Mouse (Mus musculus) frontal cortex, adult 2 months (tissue): Measurements from ENCODE around the gene Phactr4. TPM values are rescaled to one million over a fixed set of nuclear protein-coding genes. Genes with fewer than 3 reads are reported as not detected.

Experiments
- DNase-seq, 2 experiments: peaks; one replicate each; pipeline ENCODE4 v3.0.0; 2022; ENCODE audit warnings: low spot score in 1 of 2; ENCODE audit errors: extremely low spot score in 1 of 2
- polyA plus RNA-seq: library from polyadenylated mRNA; depleted of rRNA; stranded (reverse); fragments of >200 nt; gene quantifications from 2 replicates; pipeline ENCODE4 v1.2.3, GENCODE M21; 2012; rRNA removed

Gene Phactr4
- 6.3 and 7.2 TPM in 2 replicates for polyA plus RNA-seq

DNA sequence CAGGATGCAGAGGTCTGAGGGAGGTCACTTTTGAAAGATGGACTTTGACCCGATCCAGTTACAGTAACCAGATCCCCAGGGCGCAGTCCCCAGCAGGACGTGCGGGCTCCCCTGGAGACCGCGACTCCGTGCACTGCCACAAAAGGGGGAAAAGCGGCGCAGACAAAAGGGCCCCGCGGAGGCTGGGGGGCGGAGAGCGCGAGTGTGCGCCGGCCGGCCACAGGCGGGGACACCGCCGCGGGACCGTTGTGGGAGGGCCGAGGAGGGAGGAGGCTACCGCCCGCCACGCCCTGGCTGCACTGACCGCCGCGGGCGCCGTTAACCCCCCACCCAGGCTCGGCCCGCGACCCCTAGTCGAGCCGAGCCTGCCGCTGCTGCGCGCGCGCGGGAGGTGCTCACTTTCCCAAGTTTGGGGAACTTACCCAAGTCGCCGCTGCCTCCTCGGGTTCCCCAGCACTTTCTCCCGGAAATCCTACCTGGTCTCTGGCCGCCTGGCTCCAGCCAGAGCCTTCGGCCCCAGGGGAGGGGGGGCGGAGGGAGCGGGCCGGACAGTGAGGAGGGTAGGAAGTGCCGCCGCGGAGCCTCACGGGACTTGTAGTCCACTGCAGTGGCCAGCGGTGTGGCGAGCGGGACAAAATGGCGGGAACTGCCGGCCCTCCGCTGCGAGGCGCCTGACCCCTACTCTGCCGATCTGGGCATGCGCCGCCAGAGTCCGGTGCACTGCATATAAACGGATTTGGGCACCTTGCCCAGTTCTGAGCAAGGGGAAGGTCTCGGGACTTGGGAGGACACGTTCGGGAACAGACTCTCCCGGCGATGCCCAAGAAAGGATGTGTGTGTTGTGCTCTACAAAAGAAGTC, at the start of gene Phactr4:
Gene Phactr4 (minus strand): TSS at position 567 of the 860 bp plus-strand sequence.
- DNase-seq = peak; percentile 85 to 89

DNA sequence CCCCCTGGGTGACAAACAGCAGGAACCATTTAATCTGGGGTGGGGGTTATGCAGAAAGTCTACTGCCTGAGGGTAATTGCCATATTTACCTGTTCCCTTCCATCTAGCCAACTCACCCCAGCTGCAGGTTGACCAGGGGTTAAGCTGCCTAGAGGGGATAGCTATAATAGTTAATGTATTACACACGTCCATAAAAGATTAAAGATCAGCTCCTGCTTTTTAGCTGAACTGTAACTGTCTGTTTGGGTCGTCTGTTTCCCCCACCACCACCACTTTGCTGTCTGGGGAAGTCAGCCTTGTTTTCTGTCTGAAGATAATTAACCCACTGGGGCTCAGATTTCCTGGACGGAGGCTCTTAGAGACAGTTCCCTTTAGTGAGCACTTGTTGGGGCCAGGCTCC, 47.6 kb upstream of the Phactr4 start:
- no peak for DNase-seq

DNA sequence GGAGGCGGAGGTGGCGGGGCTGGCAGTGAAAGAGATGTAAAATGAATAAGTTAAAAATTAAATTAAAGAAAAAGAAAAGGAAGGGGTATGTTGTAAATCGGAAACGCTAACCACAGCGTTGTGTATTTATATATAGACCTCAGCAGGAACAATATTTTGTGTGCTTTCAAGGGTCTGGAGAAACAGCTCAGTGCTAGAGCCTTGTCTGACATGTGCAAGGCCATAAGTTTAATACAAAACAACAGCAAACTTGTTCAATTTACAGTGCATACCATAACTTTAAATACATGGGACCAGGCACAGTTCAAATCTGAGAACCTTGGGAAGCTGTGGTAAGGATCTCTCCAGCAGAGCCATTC, 41.9 kb upstream of the Phactr4 start:
- DNase-seq = no peak

DNA sequence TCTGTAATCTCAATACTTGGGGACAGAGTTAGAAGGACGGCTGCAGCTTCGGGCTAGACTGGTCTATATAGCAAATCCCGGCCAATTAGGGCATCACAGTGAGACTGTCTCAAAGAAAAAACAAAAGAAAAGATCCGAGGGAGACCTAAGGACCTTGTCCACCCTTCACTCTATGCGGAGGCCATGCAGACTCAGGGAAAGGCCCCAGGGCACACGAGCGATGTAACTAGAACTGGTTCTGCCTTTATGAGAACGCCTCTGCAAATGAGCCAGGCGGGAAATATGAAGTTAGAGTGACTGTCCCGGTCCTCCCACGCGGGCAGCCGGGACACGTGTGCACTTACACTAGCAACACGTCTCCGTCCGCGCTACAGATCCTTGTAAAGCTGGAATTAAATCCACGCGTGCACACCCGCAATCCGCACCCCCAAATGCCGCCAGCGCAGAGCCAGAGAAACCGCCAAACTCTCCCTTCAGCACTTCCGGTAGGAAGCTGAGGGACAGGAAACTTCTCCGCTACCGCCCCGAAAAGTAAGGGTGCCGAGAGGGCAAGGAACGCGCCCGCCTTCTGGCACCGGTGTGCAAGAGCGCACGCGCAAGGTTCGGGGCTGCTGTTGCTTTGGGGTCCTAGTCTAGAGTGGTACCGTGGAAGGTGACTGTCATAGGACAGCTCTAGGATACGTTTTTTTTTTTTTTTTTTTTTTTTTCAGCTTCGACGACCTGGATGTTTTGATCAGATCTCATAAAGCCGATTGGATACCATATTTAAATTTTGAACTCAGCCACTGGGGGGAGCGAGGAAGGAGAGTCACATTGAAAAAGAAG, 41.4 kb upstream of the Phactr4 start, which contains the start of gene Med18:
Gene Med18 (minus strand): TSS at position 492 of the 825 bp plus-strand sequence.
- DNase-seq = peak; percentile 92 to 96

DNA sequence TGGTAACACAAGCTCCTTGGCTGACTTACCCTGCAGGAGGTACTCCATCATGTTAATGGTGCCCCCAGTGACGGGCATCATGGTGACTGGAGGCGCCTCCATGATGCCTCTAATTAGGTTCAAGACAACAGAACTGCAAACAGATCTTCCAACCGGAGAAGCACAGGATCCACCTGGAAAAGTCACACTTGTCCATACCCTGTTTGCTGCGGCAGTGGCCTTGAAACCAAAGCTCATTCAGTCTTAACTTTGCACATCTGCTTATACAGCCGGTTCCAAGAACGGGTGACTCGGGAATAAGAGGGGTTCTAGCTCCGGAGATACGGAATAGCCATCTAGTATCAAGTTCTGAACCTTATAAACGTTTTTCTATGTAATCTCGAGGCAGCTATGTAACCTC, 40.5 kb upstream of the Phactr4 start:
- no peak for DNase-seq

DNA sequence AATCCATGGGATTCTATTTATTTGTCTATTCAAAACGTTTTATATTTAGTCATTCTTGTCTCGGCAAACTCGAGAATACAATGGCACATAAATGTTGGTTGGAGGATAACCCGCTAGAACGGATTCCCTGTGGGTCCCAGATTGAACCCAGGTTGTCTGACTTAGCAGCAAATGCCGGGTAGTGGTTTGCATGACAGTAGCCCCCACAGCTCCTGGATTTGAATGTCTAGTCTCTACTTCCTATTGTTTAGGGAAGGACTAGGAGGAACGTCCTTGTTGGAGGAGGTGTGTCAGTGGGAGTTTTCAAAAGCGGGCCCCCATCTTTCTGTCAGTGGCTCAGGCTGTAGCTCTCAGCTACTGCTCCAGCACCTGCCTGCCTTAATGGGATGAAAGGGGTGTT, 37.9 kb upstream of the Phactr4 start:
- no peak for DNase-seq

DNA sequence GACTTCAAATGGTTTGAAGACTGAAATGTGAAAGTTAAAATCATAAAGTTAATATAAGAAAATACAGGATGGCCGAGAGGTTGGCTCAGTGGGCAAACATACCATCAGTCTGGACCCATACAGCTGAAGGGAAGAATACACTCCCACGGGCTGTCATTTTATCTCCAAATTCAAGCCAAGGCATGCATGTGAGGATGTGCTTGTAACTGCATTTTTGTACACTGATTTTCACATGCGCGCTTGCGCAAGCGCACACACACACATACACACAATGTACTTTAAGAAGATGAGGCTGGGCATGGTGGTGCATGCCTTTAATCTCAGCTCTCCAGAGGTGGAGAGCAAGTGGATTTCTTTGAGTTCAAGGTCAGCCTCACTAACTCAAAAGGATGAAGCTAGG, 33.3 kb upstream of the Phactr4 start:
- no peak for DNase-seq

DNA sequence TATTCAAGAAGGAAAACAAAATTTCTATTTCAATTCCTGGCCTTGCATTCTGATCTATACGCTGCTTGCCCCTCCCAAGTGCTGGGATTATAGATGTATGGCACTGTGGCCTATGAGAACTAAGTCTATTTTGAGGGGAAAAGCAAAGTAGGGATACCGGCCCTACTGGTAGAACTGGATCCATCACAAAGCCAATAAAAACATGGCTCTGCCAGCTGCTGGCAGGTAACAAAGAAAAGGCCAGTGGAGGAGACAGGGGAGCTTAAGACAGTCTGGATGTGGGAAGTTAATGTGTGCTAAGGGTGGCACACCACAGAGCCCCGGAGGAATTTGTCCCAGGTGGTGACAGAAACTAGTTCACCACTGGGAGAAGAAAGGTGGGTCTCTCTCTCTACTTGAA, 32.9 kb upstream of the Phactr4 start:
- no peak for DNase-seq

DNA sequence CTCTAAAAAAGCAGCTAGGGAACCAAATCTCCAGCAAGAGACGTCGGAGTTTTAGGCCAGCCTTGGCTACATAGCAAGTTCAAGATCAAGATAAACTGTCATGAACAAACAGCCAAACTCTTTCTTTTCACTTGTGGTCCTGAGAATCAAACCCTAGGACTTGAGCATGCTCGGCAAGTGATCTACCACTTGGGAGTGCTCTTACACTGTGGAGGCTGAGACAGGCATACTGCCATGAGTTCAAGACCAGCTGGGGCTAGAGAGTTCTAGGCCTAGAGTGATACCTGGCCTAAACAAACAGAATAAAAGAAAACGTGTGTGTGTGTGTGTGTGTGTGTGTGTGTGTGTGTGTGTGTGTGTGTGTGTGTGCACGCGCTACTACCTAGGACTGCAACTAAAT, 31.9 kb upstream of the Phactr4 start:
- no peak for DNase-seq

DNA sequence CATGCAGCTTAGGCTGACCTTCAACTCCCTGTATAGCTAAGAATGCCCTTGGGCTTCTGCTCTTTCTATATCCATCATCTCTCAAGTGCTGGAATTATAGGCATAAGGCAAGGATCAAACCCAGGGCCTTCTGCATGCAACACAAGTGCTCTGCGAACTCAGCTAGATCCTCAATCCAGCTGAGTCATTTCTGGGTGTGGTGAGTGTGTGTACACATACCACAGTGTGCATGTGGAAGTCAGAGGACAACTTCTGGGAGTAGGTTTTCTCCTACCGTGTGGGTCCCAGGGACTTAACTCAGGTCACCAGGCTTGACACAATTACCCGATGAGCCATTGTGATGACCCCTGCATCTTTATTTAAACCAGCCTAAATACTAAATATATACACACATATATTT, 27.5 kb upstream of the Phactr4 start:
- no peak for DNase-seq

DNA sequence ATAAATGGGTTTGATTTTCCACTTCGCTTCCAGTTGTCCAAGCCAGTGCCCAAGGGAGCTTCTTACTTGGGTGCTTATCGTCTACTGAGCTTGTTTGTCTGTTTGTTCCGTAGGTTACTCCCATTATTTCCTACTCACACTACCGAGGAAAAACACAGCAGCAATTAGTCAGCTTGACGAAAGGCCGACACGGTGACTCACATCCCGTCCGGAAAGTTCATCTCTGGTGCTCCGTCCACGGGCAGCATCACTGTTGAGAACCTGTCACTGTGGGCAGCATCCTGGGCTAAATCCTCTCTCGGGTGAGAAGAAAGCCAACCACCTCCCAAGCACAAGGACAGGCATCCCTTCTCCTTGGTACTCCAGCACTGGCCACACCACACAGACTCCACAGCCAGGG, 23.8 kb upstream of the Phactr4 start:
- DNase-seq = no peak

DNA sequence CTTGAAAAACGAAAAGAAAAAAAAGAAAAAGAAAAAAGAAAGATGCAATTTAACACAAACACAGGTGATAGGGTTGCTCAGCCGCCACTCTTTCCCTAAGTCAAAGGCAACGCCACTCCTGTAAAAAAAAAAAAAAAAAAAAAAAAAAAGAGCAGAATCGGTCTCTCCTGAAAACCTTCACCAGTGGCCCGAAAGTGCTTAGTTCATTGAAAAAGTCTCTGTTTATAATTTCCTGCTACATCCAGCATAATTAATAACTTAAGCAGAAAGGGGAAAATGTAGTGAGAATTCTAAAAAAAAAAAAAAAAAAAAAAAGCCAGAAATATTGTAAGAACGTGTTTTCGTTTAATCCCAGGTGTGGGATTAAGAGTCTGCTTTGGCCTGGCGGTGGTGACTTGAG, 22.2 kb upstream of the Phactr4 start:
- no peak for DNase-seq

DNA sequence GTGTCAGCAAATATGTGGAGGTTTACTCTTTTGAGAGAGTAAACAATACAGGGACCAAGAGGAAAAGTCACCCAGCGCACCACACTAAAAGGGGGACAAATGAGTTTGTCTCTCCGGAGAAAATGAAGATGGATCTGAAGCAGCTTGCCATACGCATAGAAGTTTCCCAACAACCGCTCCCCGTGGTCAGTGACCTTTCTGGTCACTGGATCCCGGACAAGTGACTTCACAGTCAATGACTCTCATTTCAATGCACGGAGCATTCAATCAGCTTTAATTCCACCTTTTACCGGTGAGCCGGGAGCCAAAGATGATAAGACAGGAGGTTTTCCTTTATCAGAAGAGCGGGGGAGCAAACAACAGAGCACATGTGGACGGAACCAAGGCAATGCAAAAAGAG, 15.6 kb upstream of the Phactr4 start:
- DNase-seq = no peak

DNA sequence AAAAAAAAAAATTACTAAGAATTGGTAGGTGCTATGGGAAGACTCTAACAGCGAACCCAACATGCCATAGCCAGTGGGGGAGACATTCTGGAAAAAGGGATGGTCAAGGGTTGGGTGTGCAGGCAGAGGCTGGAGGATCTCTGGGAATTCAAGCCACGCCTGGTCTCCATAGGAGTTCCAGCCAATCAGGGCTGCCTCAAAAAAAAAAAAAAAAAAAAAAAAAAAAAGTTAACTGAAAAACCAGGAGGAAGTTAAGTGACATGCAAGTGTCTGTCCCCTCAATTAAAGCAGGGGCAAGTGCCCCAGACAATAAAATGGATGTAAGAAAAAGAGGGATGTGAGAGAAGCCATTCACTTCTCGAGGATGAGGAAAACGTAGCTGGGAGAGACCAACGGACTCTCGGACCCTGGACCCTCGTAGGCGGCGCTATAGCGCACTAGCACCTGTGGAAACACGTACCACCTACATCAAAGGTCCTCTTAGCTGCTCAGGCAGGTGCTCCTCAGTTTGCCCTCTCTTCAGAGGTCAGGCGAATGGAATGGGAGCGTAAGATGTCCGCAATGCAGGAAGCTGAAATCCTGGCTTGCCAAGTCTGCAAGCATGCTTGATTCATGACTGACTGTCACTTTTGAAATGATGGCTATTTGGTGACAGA, 10.6 kb upstream of the Phactr4 start:
- no peak for DNase-seq

DNA sequence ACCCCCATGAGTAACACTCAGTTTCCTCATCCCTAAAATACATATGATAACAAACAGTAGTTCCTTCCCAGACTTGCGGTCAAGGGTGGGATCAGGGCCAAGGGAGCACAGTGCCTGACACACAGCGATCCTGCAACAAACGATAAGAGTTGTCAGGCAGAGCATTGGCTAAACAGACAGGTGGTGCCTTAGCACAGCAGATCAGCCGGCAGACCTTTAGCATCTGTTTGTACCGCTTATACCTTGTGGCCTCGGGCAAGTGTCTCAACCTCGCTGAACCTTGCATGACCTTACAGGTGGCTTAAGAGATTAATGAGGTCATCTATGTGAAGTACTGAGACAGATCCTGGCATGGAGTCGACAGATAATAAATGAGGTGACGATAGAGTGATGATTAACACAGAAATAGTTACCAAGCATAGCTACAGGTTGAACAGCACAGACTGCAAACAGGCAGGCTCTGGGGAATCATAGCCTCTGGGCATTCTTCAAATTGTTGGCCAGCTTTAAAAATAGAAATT, 5.8 kb upstream of the Phactr4 start:
- no peak for DNase-seq

DNA sequence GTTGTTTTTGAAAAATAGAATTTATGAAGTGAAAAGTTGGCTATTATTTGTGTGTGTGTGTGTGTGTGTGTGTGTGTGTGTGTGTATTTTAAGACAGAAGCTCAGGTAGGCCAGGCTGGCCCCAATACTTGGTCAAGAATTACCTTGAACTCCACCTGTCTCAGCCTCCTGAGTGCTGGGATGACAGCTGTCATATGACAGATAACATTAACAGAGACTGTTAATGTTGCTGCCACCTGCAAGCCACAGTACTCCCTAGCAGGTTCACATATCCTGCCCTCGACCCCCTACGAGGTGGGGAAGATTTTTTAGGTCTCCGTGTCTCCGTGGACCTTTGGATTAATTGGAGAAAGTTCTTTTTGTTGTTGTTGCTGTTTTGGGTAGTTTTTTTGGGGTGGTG, 5.2 kb upstream of the Phactr4 start:
- no peak for DNase-seq

DNA sequence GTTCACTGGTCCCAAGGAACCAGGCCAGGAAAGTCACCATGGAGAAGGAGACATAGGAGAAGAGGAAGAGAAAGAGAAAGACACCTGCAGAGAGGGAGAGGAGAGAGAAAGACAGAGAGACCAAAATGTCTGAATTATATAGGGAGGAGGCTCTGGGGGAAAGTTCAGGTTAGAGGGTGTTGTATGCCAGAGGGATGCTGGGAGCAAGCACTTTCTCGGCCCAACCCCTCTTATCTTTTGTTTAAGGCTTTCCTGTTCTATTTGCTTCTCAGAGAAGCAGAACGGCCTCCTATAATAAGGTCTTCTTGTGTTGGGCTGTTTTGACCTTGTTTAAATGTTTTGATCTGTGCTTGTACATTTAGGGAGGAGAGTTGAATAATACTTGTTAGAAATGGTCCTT, 3.7 kb upstream of the Phactr4 start:
- DNase-seq = no peak

DNA sequence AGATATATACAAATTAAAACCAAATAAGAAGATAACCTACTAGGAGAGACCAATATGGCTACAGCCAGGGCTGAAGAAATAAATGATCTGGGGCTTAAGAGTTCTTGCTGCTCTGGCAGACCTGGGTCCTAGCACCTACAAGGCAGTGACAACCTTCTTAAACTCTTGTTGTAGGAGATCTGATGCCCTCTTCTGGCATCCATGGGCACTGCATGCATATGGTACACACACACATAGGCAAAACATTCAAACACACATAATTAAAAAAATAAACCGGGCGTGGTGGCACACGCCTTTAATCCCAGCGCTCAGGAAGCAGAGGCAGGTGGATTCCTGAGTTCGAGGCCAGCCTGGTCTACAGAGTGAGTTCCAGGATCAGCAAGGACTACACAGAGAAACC, 2.5 kb upstream of the Phactr4 start:
- DNase-seq = no peak

DNA sequence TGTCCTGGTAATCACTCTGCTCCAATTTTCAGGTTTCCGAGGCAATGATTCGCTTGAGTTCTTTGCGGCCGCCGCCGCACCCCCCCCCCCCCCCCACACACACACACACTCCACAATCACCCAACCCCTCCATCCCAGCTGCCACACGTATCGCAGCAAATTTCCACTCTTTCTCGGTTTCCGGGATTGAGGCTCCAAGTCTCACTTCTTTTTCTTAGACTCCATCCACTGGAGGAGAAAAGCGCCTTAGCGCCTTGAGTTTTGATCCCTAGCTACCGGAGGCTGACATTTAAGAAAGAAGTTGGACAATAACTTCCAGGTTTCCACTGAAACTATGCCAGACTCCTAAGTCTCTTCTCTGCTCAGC, 750 bp downstream of the Phactr4 start:
- peak in 1 of 2 experiments; percentile 22 for DNase-seq

DNA sequence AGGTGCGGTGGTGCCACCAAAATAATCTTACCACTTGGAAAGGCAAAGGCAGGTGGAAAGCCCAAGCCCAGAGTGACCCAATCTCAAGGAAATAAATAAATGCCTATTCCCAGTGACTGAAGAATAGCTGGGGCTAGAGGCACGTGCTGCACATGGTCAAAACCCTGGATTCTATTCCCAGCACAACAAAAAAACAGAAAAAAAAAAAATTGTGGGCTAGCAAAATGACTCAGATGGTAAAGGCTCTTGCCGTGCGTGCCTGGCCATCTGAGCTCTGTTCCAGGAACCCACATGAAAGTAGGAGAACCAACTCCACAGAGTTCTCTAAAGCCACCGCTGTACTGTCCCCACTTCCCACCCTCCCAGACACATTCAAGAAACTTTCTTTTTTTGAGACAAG, 1.8 kb downstream of the Phactr4 start:
- no peak for DNase-seq

DNA sequence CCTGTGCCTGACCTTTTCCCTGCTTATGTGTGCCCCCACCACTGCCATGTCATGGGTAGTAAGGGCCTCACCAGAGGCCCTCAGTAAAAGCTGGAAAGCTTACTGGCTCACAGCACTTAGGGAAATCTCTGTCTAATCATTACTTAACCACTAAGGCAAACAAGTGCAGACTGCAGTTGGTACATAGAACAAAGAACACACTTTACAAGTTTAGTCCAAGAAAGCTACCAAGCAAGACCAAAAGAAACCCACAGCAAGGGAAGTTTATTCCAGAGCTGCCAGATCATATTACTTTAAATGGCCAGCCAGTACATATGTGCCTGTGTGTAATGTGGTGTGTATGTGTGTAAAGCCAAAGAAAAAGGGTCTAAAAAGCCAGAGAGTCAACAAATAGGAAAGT, 6.3 kb downstream of the Phactr4 start:
- no peak for DNase-seq
